Comparison of ENCODE assay signal across 26 mouse cellular contexts in the genomic region with DNA sequence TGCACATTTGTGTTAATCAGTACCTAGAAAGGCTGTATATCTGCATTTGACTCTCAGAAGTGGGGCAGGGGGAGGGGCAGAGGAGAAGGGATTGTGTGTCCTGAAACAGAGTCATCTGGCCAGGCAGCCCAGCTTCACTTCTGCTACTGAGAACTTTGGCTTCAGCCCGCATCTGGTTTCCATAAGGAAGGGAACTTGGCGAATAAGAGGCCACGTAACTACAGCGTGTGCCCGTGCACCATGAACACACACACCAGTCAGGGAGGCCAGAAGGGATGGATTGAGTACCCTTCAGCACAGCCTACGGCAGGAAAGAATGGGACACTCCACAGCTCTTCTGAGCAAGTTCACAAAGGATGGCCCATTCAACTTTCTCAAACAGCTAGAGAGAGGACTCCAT.
DNase-seq lines count a peak whose midpoint lies in the region; ATAC-seq and TF ChIP-seq lines count a peak whose summit lies in the region.
"Had no signal": no experiment of that assay in that cellular context is flagged by ENCODE, and none has a peak within 500 bp of the region (broad histone marks: within the 10 kb centered on the region; RNA-seq: fewer than 3 reads in every experiment).

No protein-coding gene starts in this region.

- H3K9ac ChIP-seq in hindbrain, embryonic 12.5 days, result no peak overlapping the region
- no peak overlapping the region for H3K9ac ChIP-seq in embryonic facial prominence, embryonic 15.5 days
- no peak overlapping the region for H3K9ac ChIP-seq in limb, embryonic 15.5 days
- H3K9ac ChIP-seq: heart, embryonic 13.5 days; hindbrain, embryonic 15.5 days; intestine, embryonic 15.5 days; kidney, embryonic 15.5 days; liver, postnatal 0 days had no signal

- no peaks in the 10 kb centered on the region for H3K36me3 ChIP-seq in hindbrain, embryonic 10.5 days
- no peaks in the 10 kb centered on the region for H3K36me3 ChIP-seq in hindbrain, embryonic 12.5 days
- H3K36me3 ChIP-seq in embryonic facial prominence, embryonic 10.5 days (replicated peaks), result no peaks in the 10 kb centered on the region
- H3K36me3 ChIP-seq in embryonic facial prominence, embryonic 15.5 days, result no peaks in the 10 kb centered on the region
- no peaks in the 10 kb centered on the region for H3K36me3 ChIP-seq in limb, embryonic 15.5 days
- H3K36me3 ChIP-seq in kidney, adult 2 months (ENCODE audit: control insufficient read depth, insufficient read depth, low read length), result no peaks in the 10 kb centered on the region
- H3K36me3 ChIP-seq: G1E; heart, embryonic 13.5 days; hindbrain, embryonic 15.5 days; intestine, embryonic 15.5 days; kidney, embryonic 15.5 days; midbrain, embryonic 10.5 days had no signal

- H3K4me2 ChIP-seq in hindbrain, embryonic 12.5 days (replicated peaks), result no peak overlapping the region
- no peak overlapping the region for H3K4me2 ChIP-seq in embryonic facial prominence, embryonic 15.5 days (replicated peaks)
- no peak overlapping the region for H3K4me2 ChIP-seq in limb, embryonic 15.5 days
- H3K4me2 ChIP-seq: heart, embryonic 13.5 days; hindbrain, embryonic 15.5 days; intestine, embryonic 15.5 days; kidney, embryonic 15.5 days; liver, embryonic 11.5 days had no signal

- ATAC-seq in hindbrain, embryonic 12.5 days (ENCODE audit: low FRiP score), result no peak
- ATAC-seq in embryonic facial prominence, embryonic 15.5 days (ENCODE audit: insufficient number of reproducible peaks, low FRiP score, low TSS enrichment, low read depth), result no peak
- 0 out of 2 replicates have a peak, but pooled peaks have one; percentile 44 for ATAC-seq in limb, embryonic 15.5 days (ENCODE audit: insufficient number of reproducible peaks, low FRiP score, low TSS enrichment, low read depth)
- ATAC-seq: forebrain, embryonic 16.5 days; intestine, embryonic 15.5 days; liver, postnatal 0 days; lung, postnatal 0 days had no signal

- peak; percentile 15 for DNase-seq in hindbrain, embryonic 10.5 days (ENCODE audit: low spot score)
- peak; percentile 70 for DNase-seq in embryonic facial prominence, embryonic 10.5 days (ENCODE audit: low spot score)
- DNase-seq in kidney, adult 2 months, result no peak
- DNase-seq in adipocyte (ENCODE audit: low spot score), result no peak
- DNase-seq: adrenal gland, adult 8-10 months; B cell, adult 2 months; cerebellum, adult 18-20 months; cerebellum, postnatal 25 days; heart, postnatal 14 days; kidney, postnatal 36 days; liver, postnatal 0 days; thymus, adult 2 months had no signal

- H3K4me3 ChIP-seq in hindbrain, embryonic 10.5 days, result no peak overlapping the region
- no peak overlapping the region for H3K4me3 ChIP-seq in hindbrain, embryonic 12.5 days
- H3K4me3 ChIP-seq in embryonic facial prominence, embryonic 10.5 days, result no peak overlapping the region
- no peak overlapping the region for H3K4me3 ChIP-seq in embryonic facial prominence, embryonic 15.5 days (replicated peaks)
- H3K4me3 ChIP-seq in limb, embryonic 15.5 days, result no peak overlapping the region
- no peak overlapping the region for H3K4me3 ChIP-seq in kidney, adult 2 months (ENCODE audit: insufficient read depth, low read depth, low read length)
- H3K4me3 ChIP-seq: heart, embryonic 13.5 days; hindbrain, embryonic 15.5 days; intestine, embryonic 15.5 days; kidney, embryonic 15.5 days; midbrain, embryonic 10.5 days had no signal

- no peaks in the 10 kb centered on the region for H3K27me3 ChIP-seq in hindbrain, embryonic 10.5 days (ENCODE audit: insufficient read depth, poor library complexity, severe bottlenecking)
- no peaks in the 10 kb centered on the region for H3K27me3 ChIP-seq in hindbrain, embryonic 12.5 days
- H3K27me3 ChIP-seq in embryonic facial prominence, embryonic 10.5 days (replicated peaks; ENCODE audit: low read depth, poor library complexity, severe bottlenecking), result no peaks in the 10 kb centered on the region
- no peaks in the 10 kb centered on the region for H3K27me3 ChIP-seq in embryonic facial prominence, embryonic 15.5 days
- H3K27me3 ChIP-seq in limb, embryonic 15.5 days, result no peaks in the 10 kb centered on the region
- H3K27me3 ChIP-seq in kidney, adult 2 months (replicated peaks; ENCODE audit: control insufficient read depth, insufficient read depth, low read length), result no peaks in the 10 kb centered on the region
- H3K27me3 ChIP-seq: CH12.LX; heart, embryonic 13.5 days; hindbrain, embryonic 15.5 days; intestine, embryonic 15.5 days; kidney, embryonic 15.5 days had no signal

- 69% methylated on average over 6 of the region's 6 CpGs for WGBS in hindbrain, embryonic 10.5 days
- WGBS in hindbrain, embryonic 12.5 days, result 72% methylated on average over 6 of the region's 6 CpGs
- WGBS in embryonic facial prominence, embryonic 10.5 days, result 39% methylated on average over 6 of the region's 6 CpGs
- WGBS in embryonic facial prominence, embryonic 15.5 days, result 43% methylated on average over 6 of the region's 6 CpGs
- 31% methylated on average over 6 of the region's 6 CpGs for WGBS in limb, embryonic 15.5 days
- 82% methylated on average over 6 of the region's 6 CpGs for WGBS in kidney, adult 2 months

- no peaks in the 10 kb centered on the region for H3K4me1 ChIP-seq in hindbrain, embryonic 10.5 days (replicated peaks)
- no peaks in the 10 kb centered on the region for H3K4me1 ChIP-seq in hindbrain, embryonic 12.5 days
- H3K4me1 ChIP-seq in embryonic facial prominence, embryonic 10.5 days, result peaks cover 8% of the 10 kb centered on the region
- H3K4me1 ChIP-seq in embryonic facial prominence, embryonic 15.5 days, result peaks cover 10% of the 10 kb centered on the region
- H3K4me1 ChIP-seq in limb, embryonic 15.5 days, result peaks cover 10% of the 10 kb centered on the region; the same call in 1 of the 2 replicates
- H3K4me1 ChIP-seq in kidney, adult 2 months (ENCODE audit: control insufficient read depth, insufficient read depth, low read length), result no peaks in the 10 kb centered on the region
- H3K4me1 ChIP-seq: heart, embryonic 13.5 days; hindbrain, embryonic 15.5 days; intestine, embryonic 15.5 days; kidney, embryonic 15.5 days; midbrain, embryonic 10.5 days had no signal

- H3K27ac ChIP-seq in hindbrain, embryonic 10.5 days, result no peak overlapping the region
- no peak overlapping the region for H3K27ac ChIP-seq in hindbrain, embryonic 12.5 days
- H3K27ac ChIP-seq in embryonic facial prominence, embryonic 10.5 days (replicated peaks), result peak overlapping the region; percentile 54
- 0 out of 2 replicates have a peak overlapping the region, but pooled peaks have one; percentile 7 for H3K27ac ChIP-seq in embryonic facial prominence, embryonic 15.5 days (replicated peaks)
- no peak overlapping the region for H3K27ac ChIP-seq in limb, embryonic 15.5 days
- no peak overlapping the region for H3K27ac ChIP-seq in kidney, adult 2 months (ENCODE audit: insufficient read depth, low read depth, low read length)
- H3K27ac ChIP-seq: heart, embryonic 13.5 days; hindbrain, embryonic 15.5 days; intestine, embryonic 15.5 days; kidney, embryonic 15.5 days; macrophage; midbrain, embryonic 10.5 days had no signal

- no peak for TF ChIP-seq CTCF in kidney, adult 2 months (conservative IDR thresholded peaks at IDR 0.05; ENCODE audit: insufficient read depth, insufficient read length, low read depth, low read length)

- no peaks in the 10 kb centered on the region for H3K9me3 ChIP-seq in hindbrain, embryonic 10.5 days
- no peaks in the 10 kb centered on the region for H3K9me3 ChIP-seq in hindbrain, embryonic 12.5 days (replicated peaks)
- H3K9me3 ChIP-seq in embryonic facial prominence, embryonic 10.5 days, result no peaks in the 10 kb centered on the region
- no peaks in the 10 kb centered on the region for H3K9me3 ChIP-seq in embryonic facial prominence, embryonic 15.5 days (replicated peaks)
- no peaks in the 10 kb centered on the region for H3K9me3 ChIP-seq in limb, embryonic 15.5 days
- H3K9me3 ChIP-seq: heart, embryonic 13.5 days; hindbrain, embryonic 15.5 days; intestine, embryonic 15.5 days; kidney, embryonic 15.5 days; midbrain, embryonic 10.5 days had no signal

- TF ChIP-seq POLR2A in kidney, adult 2 months (IDR thresholded peaks at IDR 0.05; ENCODE audit: low read depth, low read length), result no peak

Comparison
In these comparisons a context has a peak if more than half of its experiments do, and no peak if none do; other contexts are left out.
1. DNase-seq: peak in hindbrain, embryonic 10.5 days (single experiment) and embryonic facial prominence, embryonic 10.5 days (single experiment); none in kidney, adult 2 months (single experiment) and adipocyte (single experiment).
2. H3K27ac ChIP-seq: peak in embryonic facial prominence, embryonic 10.5 days (single experiment) and embryonic facial prominence, embryonic 15.5 days (single experiment); none in hindbrain, embryonic 10.5 days (single experiment), hindbrain, embryonic 12.5 days (single experiment), limb, embryonic 15.5 days (single experiment) and kidney, adult 2 months (single experiment).